Mouse (Mus musculus) c-Kit-positive CD71-positive TER-119-positive erythroid progenitor cells, embryonic 14.5 days (primary cell): ENCODE results near the gene Slc8a3.
A peak's percentile ranks its signal among the peaks of the same experiment; 100 is the strongest.

Source experiments
- DNase-seq: peaks from one replicate; pipeline ENCODE4 v3.0.0-alpha.2; 2013; ENCODE audit warnings: low spot score

Gene Slc8a3

GRCm38 (mm10) chr12:81237158-81237557, 95.8 kb downstream of the Slc8a3 start:
- DNase-seq, result no peak

GRCm38 (mm10) chr12:81235456-81236330, 97.3 kb downstream of the Slc8a3 start:
- no peak for DNase-seq

- no peak for DNase-seq
Observed at GRCm38 (mm10) chr12:81233746-81234380, 99.1 kb downstream of the Slc8a3 start.

- no peak for DNase-seq
Observed at GRCm38 (mm10) chr12:81227767-81228460, 105.1 kb downstream of the Slc8a3 start.

- DNase-seq, result no peak
Observed at GRCm38 (mm10) chr12:81226590-81226989, 106.4 kb downstream of the Slc8a3 start.

- no peak for DNase-seq
Observed at GRCm38 (mm10) chr12:81225966-81226577, 106.9 kb downstream of the Slc8a3 start.

- no peak for DNase-seq
Observed at GRCm38 (mm10) chr12:81224843-81225242, 108.1 kb downstream of the Slc8a3 start.

GRCm38 (mm10) chr12:81223276-81223675, 109.7 kb downstream of the Slc8a3 start:
- DNase-seq, result no peak

GRCm38 (mm10) chr12:81219339-81219738, 113.6 kb downstream of the Slc8a3 start:
- no peak for DNase-seq

GRCm38 (mm10) chr12:81208559-81208958, 124.4 kb downstream of the Slc8a3 start:
- no peak for DNase-seq

GRCm38 (mm10) chr12:81205619-81206560, 127.1 kb downstream of the Slc8a3 start:
- DNase-seq, result peak; percentile 18

GRCm38 (mm10) chr12:81203226-81203625, 129.8 kb downstream of the Slc8a3 start:
- no peak for DNase-seq

- no peak for DNase-seq
Observed at GRCm38 (mm10) chr12:81199280-81199955, 133.6 kb downstream of the Slc8a3 start.

GRCm38 (mm10) chr12:81197468-81198075, 135.4 kb downstream of the Slc8a3 start:
- DNase-seq, result peak; percentile 6

- DNase-seq, result no peak
Observed at GRCm38 (mm10) chr12:81193968-81194367, 139.0 kb downstream of the Slc8a3 start.

- DNase-seq, result no peak
Observed at GRCm38 (mm10) chr12:81189636-81190035, 143.3 kb downstream of the Slc8a3 start.

- no peak for DNase-seq
Observed at GRCm38 (mm10) chr12:81188996-81189395, 144.0 kb downstream of the Slc8a3 start.

GRCm38 (mm10) chr12:81188423-81188822, 144.6 kb downstream of the Slc8a3 start:
- DNase-seq, result no peak

GRCm38 (mm10) chr12:81186668-81187067, 146.3 kb downstream of the Slc8a3 start:
- no peak for DNase-seq

- no peak for DNase-seq
Observed at GRCm38 (mm10) chr12:81186081-81186480, 146.9 kb downstream of the Slc8a3 start.
